Mouse (Mus musculus) C2C12 (cell line): Measurements from ENCODE around the gene Bean1. TPM values are rescaled to one million over a fixed set of nuclear protein-coding genes. Genes with fewer than 3 reads are reported as not detected.

ENCODE experiments used
- H3K27me3 ChIP-seq: one replicate; pipeline ENCODE4 v1.6.1; 2011; ENCODE audit not compliant: control insufficient read depth, insufficient read depth, insufficient read length
- H3K36me3 ChIP-seq: one replicate; pipeline ENCODE4 v1.6.1; 2011; ENCODE audit not compliant: control insufficient read depth, insufficient read depth
- H3K4me3 ChIP-seq: one replicate; pipeline ENCODE4 v1.5.1; 2011; ENCODE audit warnings: mild to moderate bottlenecking, control low read depth; ENCODE audit not compliant: poor library complexity, insufficient read depth, severe bottlenecking
- H3K79me2 ChIP-seq: one replicate; pipeline ENCODE4 v1.6.1; 2011; ENCODE audit not compliant: control insufficient read depth, insufficient read depth
- H3K79me3 ChIP-seq: one replicate; pipeline ENCODE4 v1.6.1; 2011; ENCODE audit warnings: low read depth, control low read depth
- H3ac ChIP-seq: one replicate; pipeline ENCODE3; 2011; ENCODE audit warnings: low read depth; ENCODE audit not compliant: control insufficient read depth, insufficient read length
- CEBPB ChIP-seq: IDR thresholded peaks from one replicate; pipeline ENCODE4 v1.6.1; 2011; ENCODE audit warnings: low read depth, mild to moderate bottlenecking, control low read depth, moderate library complexity
- CTCF ChIP-seq: IDR thresholded peaks from one replicate; pipeline ENCODE4 v1.5.1; 2011; ENCODE audit not compliant: control insufficient read depth, insufficient read depth, insufficient read length
- FOSL1 ChIP-seq: IDR thresholded peaks from one replicate; pipeline ENCODE4 v1.8.0; 2011; ENCODE audit warnings: mild to moderate bottlenecking, low read length; ENCODE audit not compliant: poor library complexity, insufficient read depth, severe bottlenecking
- MAX ChIP-seq: IDR thresholded peaks from one replicate; pipeline ENCODE4 v1.6.1; 2011; ENCODE audit warnings: mild to moderate bottlenecking, control low read depth
- MYOD1 ChIP-seq: IDR thresholded peaks from one replicate; pipeline ENCODE4 v1.6.1; 2011; ENCODE audit warnings: low read depth; ENCODE audit not compliant: control insufficient read depth, insufficient read length
- MYOG ChIP-seq: IDR thresholded peaks from one replicate; pipeline ENCODE4 v1.6.1; 2011; ENCODE audit not compliant: control insufficient read depth, insufficient read length; ENCODE audit errors: extremely low read depth
- USF1 ChIP-seq: IDR thresholded peaks from one replicate; pipeline ENCODE4 v1.6.1; 2011; ENCODE audit warnings: low read depth, mild to moderate bottlenecking, control low read depth, moderate library complexity
- polyA plus RNA-seq: library from polyadenylated mRNA; unstranded; fragments of >200 nt; fragmentation: generic; extraction: Trizol; gene quantifications from one replicate; pipeline ENCODE4 v1.2.1, GENCODE M21; 2012; ENCODE audit warnings: missing spikeins

Bean1 gene
- polyA plus RNA-seq, 1 experiment: 0.13 TPM

DNA sequence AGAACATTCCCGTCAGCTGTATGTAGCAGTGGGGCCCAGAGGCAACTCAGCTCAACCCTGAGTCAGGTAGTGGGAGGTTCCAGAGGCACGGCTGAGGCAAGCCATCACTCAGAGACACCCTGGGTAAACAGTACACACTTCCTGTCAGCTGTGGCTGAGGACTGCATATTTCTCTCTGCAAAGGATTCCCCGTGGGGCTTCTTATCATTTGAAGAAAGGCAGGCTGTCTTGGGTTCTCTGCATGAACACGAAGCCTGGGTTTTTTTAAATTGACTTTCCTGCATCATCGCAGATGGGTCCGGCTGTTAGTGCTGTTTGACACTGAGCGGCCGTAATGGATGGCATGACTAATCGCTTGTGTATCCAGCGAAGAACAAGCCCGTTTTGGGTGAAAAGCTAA lies 21.3 kb downstream of the Bean1 start:
- TF ChIP-seq MYOD1: no peak
- Histone ChIP-seq H3K4me3 (no peak overlapping the region), H3K79me2 (no peaks in the 10 kb centered on the region), H3K27me3 (no peaks in the 10 kb centered on the region), H3ac (no peak overlapping the region), H3K79me3 (no peaks in the 10 kb centered on the region), H3K36me3 (no peaks in the 10 kb centered on the region)

DNA sequence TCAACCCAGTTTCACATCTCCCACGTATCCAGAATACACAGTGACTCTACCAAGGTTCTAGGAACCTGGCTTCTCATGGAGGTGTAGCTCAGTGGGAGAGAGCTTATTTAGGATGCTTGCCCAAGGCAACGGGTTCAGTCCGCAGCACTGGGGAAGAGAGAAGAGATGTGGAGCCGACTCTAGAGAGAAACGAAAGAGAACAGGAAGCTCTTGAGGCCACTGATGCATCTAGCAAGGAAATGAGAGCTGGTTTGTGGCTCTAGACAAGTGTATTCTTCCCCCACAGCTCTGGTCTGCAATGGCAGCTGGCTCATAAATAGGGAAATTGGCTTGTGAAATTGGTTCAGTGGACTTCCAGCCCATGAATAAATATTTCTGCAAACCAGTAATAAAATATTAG lies 29.6 kb downstream of the Bean1 start:
- Histone ChIP-seq H3K79me3 (no peaks in the 10 kb centered on the region), H3ac (no peak overlapping the region), H3K27me3 (no peaks in the 10 kb centered on the region), H3K36me3 (no peaks in the 10 kb centered on the region), H3K79me2 (no peaks in the 10 kb centered on the region), H3K4me3 (no peak overlapping the region)
- TF ChIP-seq USF1 (no peak), CTCF (no peak), CEBPB (no peak), MYOD1 (no peak), MYOG (no peak), MAX (no peak), FOSL1 (no peak)

DNA sequence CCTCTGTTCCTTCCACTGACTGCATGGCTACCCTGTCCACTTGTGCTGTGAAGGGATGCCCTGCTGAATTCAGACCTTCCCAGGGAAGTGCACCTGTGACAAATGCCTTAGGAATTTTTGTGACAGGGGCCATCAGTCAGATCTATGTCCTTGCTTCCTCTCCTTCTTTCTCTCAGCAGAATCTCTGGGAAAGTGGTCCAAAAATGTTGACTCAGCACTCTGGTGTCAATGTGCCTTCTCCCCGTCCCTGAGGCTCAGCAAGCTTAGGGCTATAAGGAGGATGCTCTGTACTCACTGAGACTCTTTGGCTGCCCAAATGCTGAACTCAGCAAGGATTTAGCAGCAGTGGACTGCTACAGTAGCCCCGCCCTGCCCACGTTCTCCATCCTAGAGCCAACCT lies 31.4 kb downstream of the Bean1 start:
- no peaks in the 10 kb centered on the region for H3K36me3 ChIP-seq
- no peak overlapping the region for H3ac ChIP-seq
- H3K4me3 ChIP-seq: no peak overlapping the region
- H3K79me2 ChIP-seq: no peaks in the 10 kb centered on the region
- H3K27me3 ChIP-seq: no peaks in the 10 kb centered on the region
- no peaks in the 10 kb centered on the region for H3K79me3 ChIP-seq
- TF ChIP-seq MYOG (no peak), MAX (no peak), CEBPB (no peak), FOSL1 (no peak), CTCF (no peak), USF1 (no peak), MYOD1 (no peak)

DNA sequence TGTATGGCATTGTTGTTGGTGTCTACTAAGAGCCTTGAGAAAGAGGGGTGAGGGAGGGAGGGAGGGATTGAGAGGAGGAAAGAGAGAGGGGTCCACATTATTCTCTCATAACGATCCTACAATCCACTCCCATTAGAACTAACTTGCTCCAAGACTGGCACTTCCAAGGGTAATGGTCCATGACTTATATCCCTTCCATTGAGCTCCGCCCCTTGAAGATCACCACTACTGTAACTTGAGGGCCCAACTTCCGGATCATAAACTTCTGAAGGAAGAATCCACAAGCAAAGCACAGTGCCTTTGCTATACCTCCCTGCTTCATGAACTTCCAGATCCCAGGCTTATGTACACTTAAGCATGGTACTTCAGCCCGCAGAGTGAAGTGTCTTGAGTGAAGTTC lies 32.1 kb downstream of the Bean1 start:
- TF ChIP-seq MYOD1 (no peak), MAX (no peak), CTCF (no peak), MYOG (no peak), USF1 (no peak), FOSL1 (no peak), CEBPB (no peak)
- no peaks in the 10 kb centered on the region for H3K36me3 ChIP-seq
- no peaks in the 10 kb centered on the region for H3K27me3 ChIP-seq
- H3K79me2 ChIP-seq: no peaks in the 10 kb centered on the region
- no peak overlapping the region for H3ac ChIP-seq
- H3K79me3 ChIP-seq: no peaks in the 10 kb centered on the region
- no peak overlapping the region for H3K4me3 ChIP-seq

DNA sequence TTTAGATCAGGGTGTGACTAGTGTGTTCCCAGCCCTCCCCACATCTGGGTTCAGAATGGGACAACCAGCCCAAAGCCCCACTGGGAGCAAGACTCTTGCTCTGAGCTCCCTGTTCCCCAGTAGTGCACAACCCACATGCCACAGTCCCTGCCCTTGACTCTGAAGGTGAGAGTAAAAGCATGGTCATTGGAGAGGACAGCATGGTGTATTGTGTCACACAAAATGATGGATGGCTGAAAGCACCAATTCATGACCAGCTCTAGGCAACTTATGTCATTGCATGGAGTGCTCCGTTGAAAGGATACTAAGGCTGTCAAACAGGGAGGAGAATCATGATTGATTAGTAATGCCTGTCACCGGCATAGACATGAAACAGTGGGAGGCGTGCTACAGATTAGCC lies 35.0 kb downstream of the Bean1 start:
- Histone ChIP-seq H3K36me3 (no peaks in the 10 kb centered on the region), H3K4me3 (no peak overlapping the region), H3ac (no peak overlapping the region), H3K79me3 (no peaks in the 10 kb centered on the region), H3K79me2 (no peaks in the 10 kb centered on the region), H3K27me3 (no peaks in the 10 kb centered on the region)
- TF ChIP-seq USF1 (no peak), CTCF (no peak)

DNA sequence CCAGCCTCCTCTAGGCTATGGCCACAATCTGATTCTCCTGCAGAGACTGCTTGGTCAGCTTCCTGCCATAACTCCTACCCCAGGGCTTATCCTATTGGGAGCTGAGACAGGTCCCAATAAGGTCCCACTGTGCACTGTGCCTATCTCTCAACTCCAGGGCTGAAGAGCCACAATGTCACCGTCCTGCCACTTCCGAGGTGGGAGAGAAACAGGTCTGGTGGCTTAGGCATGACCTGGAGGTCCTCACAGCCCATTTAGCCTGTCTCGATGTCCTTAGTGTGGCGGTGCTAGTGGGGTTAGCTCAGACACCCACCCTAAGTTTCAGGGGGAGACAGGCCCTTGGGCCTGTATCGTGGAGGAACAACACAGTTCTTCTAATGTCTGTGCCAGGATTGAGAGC lies 47.4 kb downstream of the Bean1 start:
- TF ChIP-seq FOSL1: no peak
- no peak for TF ChIP-seq MAX
- no peak for TF ChIP-seq CEBPB
- no peak for TF ChIP-seq MYOD1
- TF ChIP-seq USF1: no peak
- TF ChIP-seq CTCF: no peak
- TF ChIP-seq MYOG: no peak
- H3K27me3 ChIP-seq: no peaks in the 10 kb centered on the region
- H3ac ChIP-seq: no peak overlapping the region
- no peaks in the 10 kb centered on the region for H3K79me3 ChIP-seq
- no peaks in the 10 kb centered on the region for H3K36me3 ChIP-seq
- no peak overlapping the region for H3K4me3 ChIP-seq
- no peaks in the 10 kb centered on the region for H3K79me2 ChIP-seq
